Mouse (Mus musculus): ENCODE measurements around the gene Jdp2.
"Not testable (repeated sequence)": the region's sequence is repeated elsewhere in the genome, so short reads cannot be mapped to it uniquely, and the experiment has no call there.

The Jdp2 gene

DNA sequence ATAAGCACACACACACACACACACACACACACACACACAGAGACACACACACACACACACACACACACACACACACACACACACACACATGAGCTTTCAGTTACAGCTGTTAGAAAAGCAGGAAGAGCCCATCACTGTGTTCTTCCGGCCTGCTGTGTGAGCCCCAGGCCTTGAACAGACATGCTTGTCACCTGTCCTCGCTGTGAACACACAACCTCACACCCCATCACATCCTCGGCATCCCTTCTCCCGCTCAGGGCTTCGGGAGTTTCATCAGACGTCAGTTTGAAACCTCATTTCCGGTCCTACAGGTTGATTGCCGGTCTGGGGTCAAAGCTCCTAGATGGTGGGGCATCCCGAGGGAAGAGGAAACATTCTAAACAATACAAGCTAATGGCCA lies 39.1 kb downstream of the Jdp2 start:
- no peak for DNase-seq (ENCODE audit: low read depth in 2 of 2, low spot score in 2 of 2)

DNA sequence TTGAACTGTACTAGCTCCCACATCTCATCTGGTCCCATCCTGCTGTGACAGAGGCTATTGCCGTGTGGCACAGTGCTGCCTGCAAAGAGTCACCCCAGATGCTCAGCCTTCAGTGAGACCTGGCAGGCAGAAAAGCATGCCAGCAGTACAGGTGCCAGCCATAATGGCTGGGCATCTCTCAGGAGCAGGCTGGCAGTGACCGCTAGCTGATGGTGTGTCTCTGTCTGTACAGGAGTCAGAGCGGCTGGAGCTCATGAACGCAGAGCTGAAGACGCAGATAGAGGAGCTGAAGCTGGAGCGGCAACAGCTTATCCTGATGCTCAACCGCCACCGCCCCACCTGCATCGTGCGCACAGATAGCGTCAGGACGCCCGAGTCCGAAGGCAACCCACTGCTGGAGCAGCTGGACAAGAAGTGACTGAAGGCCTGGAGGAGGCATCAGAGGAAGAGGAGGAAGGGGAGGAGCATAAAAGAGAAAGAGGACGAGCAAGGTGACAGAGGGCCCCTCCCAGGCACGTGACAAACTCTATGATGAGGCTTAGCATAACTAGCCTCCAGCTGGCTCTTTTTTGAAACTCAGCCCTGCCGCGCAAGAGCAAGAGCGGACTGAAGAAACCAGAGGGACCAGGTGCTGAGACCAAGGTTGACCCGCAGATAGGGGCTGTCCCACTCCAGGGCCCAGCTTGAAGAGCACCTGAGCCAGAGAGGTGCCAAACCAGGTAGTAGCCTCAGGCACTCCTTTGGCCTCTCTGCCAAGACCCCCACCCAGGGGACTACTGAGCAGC lies 39.9 kb downstream of the Jdp2 start:
- DNase-seq (ENCODE audit: low read depth in 2 of 2, low spot score in 2 of 2) = no peak

DNA sequence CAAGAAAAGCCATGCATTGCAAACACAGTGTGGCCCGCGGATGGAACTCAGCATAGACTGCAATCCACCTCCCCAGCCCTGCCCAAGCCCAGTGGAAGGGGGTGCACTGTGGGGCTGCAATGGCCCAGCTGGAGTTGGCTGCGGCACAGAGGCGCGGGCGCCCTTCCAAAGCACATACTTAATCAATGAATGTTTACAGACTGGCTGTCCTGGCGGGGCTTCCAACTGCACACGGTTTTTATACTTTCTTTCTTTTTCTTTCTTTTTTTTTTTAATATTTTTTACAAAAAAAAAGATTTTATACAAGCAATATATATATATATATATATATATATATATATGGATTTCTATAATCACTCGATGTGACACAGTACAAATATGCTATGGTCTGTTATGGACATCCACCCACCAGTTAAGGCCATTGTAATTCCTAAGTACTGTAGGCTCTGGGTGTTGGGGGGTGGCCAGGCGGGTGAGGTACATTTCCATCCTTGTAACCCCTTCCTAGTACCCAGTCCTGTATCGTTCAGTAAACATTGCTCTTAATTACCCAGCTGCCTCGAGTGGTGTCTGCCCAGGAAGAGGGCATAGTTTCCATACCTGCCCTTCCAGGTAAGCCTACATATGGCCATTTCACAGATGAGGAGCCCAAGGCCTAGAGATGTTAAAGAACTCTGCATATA lies 40.6 kb downstream of the Jdp2 start:
- no peak for DNase-seq (ENCODE audit: low read depth in 2 of 2, low spot score in 2 of 2)

DNA sequence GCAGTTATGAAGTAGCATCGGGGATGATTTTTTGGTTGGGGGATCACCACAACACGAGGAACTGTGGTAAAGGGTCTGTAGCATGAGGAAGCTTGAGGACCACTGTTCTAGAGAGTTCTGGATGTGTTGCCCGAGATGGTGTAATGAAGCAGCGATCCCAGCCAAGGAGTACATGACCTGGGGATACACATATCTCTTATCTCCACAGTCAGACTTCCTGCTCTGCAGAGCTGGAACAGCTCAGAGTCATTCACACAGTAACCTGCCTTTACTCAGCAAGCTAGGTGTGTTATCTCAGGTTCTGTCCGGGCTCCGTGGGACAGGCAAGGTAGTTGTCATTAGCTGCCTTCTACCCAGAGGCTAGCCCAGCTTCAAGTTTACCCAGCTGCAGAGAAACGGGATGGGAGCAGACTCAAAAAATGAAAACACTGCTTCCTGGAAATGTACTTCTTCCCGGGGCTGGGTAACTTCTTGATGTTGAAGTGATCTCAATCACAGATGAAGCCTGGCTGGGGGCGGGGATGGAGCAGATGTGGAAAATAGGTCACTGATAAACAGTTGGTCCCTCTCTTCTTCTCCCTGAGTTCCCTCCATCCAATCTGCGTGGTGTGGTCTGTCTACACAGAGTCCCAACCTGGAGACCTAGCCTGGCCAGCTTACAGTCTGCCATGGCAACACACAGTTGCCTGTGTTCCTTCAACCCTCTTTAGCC lies 42.2 kb downstream of the Jdp2 start:
- DNase-seq (ENCODE audit: low read depth in 2 of 2, low spot score in 2 of 2) = no peak

GRCm38 (mm10) chr12:85641564-85641931 lies 42.7 kb downstream of the Jdp2 start:
- no peak for DNase-seq (ENCODE audit: low read depth in 2 of 2, low spot score in 2 of 2)

GRCm38 (mm10) chr12:85643735-85644134 lies 44.9 kb downstream of the Jdp2 start:
- DNase-seq (ENCODE audit: low read depth in 2 of 2, low spot score in 2 of 2) = no peak

DNA sequence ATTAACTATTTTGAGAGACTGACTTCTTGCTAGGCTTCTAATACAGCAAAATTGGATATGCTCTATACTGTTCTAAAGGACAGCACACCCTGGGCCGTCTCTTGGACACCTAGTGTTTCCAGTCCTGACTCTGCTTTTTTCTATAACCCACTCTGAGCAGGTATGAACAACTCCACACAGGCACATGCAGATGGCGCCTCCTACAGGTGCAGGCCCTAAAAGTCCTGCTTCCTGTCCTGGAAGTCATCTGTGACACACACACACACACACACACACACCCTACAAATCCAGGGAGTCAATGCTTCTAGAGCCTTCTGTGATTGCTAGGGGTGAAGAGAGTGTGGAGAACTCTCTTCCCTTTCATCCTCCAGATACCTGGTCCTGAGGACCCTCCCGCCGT lies 46.8 kb downstream of the Jdp2 start:
- peak in 1 of 2 experiments; percentile 18 for DNase-seq (ENCODE audit: low read depth in 2 of 2, low spot score in 2 of 2)

DNA sequence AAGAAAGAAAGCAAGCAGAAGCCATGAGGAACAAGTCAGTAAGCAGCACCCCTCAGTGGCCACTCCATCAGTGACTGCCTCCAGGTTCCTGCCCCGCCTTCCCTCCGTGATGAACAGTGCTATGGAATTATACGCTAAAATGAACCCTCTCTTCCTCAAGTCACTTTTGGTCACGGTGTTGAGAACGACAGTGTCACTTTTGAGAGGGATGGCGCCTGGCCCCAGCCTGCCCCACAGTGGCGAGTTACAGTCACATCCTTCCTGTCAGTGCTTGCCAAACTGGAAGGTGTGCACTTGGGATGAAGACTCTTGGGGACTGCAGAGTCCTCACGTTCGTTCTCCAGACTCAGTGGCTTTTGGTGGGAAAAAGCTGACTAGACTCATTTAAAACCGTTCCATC lies 48.5 kb downstream of the Jdp2 start:
- DNase-seq (ENCODE audit: low read depth in 2 of 2, low spot score in 2 of 2) = no peak

GRCm38 (mm10) chr12:85647955-85648354 lies 49.1 kb downstream of the Jdp2 start:
- DNase-seq (ENCODE audit: low read depth in 2 of 2, low spot score in 2 of 2) = no peak

- no peak for DNase-seq (ENCODE audit: low read depth in 2 of 2, low spot score in 2 of 2)
Observed at GRCm38 (mm10) chr12:85659319-85659718, 60.5 kb downstream of the Jdp2 start.

- DNase-seq (ENCODE audit: low read depth in 2 of 2, low spot score in 2 of 2) = peak; percentile 11 to 15
Observed at GRCm38 (mm10) chr12:85660855-85661254, 62.0 kb downstream of the Jdp2 start.

DNA sequence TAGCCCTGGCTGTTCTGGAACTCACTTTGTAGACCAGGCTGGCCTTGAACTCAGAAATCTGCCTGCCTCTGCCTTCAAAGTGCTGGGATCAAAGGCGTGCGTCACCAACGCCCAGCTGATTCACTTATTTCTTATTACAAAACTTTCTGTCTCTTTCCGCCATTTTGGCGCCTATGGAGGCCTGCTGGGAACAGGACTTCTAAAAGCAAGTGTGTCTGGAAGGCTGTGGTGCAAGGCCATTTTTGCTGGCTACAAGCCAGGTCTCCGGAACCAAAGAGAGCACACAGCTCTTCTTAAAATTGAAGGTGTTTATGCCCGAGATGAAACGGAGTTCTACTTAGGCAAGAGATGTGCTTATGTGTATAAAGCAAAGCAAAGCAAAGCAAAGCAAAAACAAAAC lies 63.4 kb downstream of the Jdp2 start:
- DNase-seq (ENCODE audit: low read depth in 2 of 2, low spot score in 2 of 2) = not testable (repeated sequence)

DNA sequence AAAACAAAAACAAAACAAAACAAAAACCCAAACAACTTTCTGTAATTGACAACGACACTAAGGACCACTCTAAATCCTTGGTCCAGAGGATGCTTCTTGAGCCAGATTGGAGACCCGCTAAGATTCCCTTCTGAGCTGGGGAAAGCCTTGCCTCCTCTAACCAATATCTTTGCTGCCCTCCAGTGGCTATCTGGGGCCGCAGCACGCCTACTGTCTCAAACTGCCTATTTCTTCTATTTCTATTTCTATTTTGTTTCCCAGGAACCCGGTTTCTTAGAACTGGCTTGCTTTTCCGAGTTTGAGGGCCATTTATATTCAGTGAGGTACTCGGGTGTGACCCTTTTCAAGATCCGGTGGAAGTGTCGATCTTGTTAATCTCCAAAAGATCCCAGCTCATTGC lies 64.1 kb downstream of the Jdp2 start:
- DNase-seq (ENCODE audit: low read depth in 2 of 2, low spot score in 2 of 2) = peak; percentile 31 to 63

DNA sequence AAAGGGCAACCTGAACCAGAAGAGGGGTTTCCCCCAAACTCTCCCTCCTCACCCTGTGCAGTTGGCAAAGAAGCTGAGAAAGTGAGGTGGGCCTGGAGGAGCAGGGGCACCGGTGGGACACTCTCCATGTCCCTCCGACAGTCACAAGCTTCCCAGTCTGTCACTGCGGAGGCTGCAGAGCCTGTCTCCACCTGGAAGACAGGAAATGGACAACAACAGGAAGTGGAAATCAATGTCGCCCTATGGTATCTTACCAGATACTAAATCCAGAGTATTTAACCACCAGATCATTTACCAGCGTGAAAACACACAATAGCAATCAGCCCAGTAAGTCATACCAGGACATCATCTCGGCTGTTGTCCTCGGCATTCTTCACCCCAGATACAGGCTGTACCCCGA lies 67.3 kb downstream of the Jdp2 start:
- DNase-seq (ENCODE audit: low read depth in 2 of 2, low spot score in 2 of 2) = no peak

DNA sequence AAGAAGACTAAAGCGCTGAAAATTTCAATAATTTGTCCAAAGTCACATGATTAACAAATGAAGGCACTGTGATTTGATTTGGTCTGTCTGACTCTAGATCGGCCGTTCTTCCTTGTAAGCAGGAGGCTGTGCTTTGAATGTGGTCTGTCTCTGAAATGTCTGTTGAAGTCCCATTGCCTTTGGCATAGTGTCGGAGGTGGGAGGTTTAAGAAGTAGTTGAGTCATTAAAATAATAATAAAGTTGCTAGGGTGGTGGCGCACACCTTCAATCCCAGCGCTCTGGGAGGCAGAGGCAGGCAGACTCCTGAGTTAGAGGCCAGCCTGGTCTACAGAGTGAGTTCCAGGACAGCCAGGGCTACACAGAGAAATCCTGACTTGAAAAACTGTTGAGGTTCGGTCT lies 68.2 kb downstream of the Jdp2 start:
- no peak for DNase-seq (ENCODE audit: low read depth in 2 of 2, low spot score in 2 of 2)

GRCm38 (mm10) chr12:85668696-85669095 lies 69.9 kb downstream of the Jdp2 start:
- no peak for DNase-seq (ENCODE audit: low read depth in 2 of 2, low spot score in 2 of 2)

- DNase-seq (ENCODE audit: low read depth in 2 of 2, low spot score in 2 of 2) = no peak
Observed at GRCm38 (mm10) chr12:85670080-85670479, 71.3 kb downstream of the Jdp2 start.

- DNase-seq (ENCODE audit: low read depth in 2 of 2, low spot score in 2 of 2) = no peak
Observed at GRCm38 (mm10) chr12:85673914-85674313, 75.1 kb downstream of the Jdp2 start.

DNA sequence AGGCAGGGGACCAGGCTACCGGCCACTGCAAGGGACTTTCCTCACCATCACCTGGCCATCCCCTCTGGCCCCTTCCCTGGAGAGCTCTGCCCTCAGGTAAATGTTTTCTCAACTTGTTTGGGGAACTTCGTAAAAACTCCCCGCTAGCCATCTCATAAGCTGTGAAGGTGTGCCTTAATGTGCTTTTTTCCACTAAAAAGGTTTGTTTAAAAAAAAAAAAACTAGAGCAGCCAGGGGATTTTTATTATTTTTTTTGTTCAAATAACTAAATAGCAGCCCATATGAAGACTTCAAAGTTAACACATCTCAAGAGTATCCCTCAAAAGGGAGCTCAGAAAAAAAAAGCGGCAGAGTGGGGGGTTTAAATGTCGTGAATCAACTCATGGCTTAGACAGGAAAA lies 80.3 kb downstream of the Jdp2 start:
- DNase-seq (ENCODE audit: low read depth in 2 of 2, low spot score in 2 of 2) = no peak

GRCm38 (mm10) chr12:85679808-85680207 lies 81.0 kb downstream of the Jdp2 start:
- DNase-seq (ENCODE audit: low read depth in 2 of 2, low spot score in 2 of 2) = no peak

GRCm38 (mm10) chr12:85682328-85682727 lies 83.5 kb downstream of the Jdp2 start:
- DNase-seq (ENCODE audit: low read depth in 2 of 2, low spot score in 2 of 2) = peak in 1 of 2 experiments; percentile 27
